Mouse (Mus musculus) embryonic facial prominence, embryonic 13.5 days (tissue): Measurements from ENCODE around the gene Map7d1. TPM values are rescaled to one million over a fixed set of nuclear protein-coding genes. Genes with fewer than 3 reads are reported as not detected.
"Not testable (repeated sequence)": the region's sequence is repeated elsewhere in the genome, so short reads cannot be mapped to it uniquely, and the experiment has no call there.

ENCODE experiments used
- ATAC-seq: fragments of 200-750 bp; cut with Nextera tagmentation; 2 replicates; pipeline ENCODE4 v1.8.0; 2017; ENCODE audit warnings: low read depth; ENCODE audit not compliant: insufficient number of reproducible peaks, insufficient read depth, low FRiP score, low TSS enrichment
- H3K27ac ChIP-seq: fragments of 300-500 bp; sonication (generic); 2 replicates; pipeline ENCODE4 v1.5.1; 2015; ENCODE audit warnings: moderate library complexity, mild to moderate bottlenecking, inconsistent platforms
- H3K27me3 ChIP-seq: fragments of 300-500 bp; sonication (generic); 2 replicates; pipeline ENCODE4 v1.6.1; 2015; ENCODE audit warnings: mild to moderate bottlenecking, inconsistent platforms
- H3K36me3 ChIP-seq: fragments of 300-500 bp; sonication (generic); 2 replicates; pipeline ENCODE4 v1.6.1; 2015; ENCODE audit warnings: mild to moderate bottlenecking, inconsistent platforms
- H3K4me1 ChIP-seq: fragments of 300-500 bp; sonication (generic); 2 replicates; pipeline ENCODE4 v1.6.1; 2015; ENCODE audit warnings: inconsistent platforms
- H3K4me2 ChIP-seq: fragments of 300-500 bp; sonication (generic); 2 replicates; pipeline ENCODE4 v1.6.1; 2015; ENCODE audit warnings: moderate library complexity, mild to moderate bottlenecking, inconsistent platforms
- H3K4me3 ChIP-seq: fragments of 300-500 bp; sonication (generic); 2 replicates; pipeline ENCODE4 v1.5.1; 2015; ENCODE audit warnings: mild to moderate bottlenecking, inconsistent platforms
- H3K9ac ChIP-seq: fragments of 300-500 bp; sonication (generic); 2 replicates; pipeline ENCODE4 v1.6.1; 2015; ENCODE audit warnings: mild to moderate bottlenecking, inconsistent platforms
- H3K9me3 ChIP-seq: fragments of 300-500 bp; sonication (generic); 2 replicates; pipeline ENCODE4 v1.6.1; 2016; ENCODE audit warnings: inconsistent platforms
- WGBS: fragments of 180-500 bp; shearing (Covaris S2); methylation state at CpG from one replicate; pipeline ENCODE4 v1.1.7; 2015; ENCODE audit warnings: mixed read lengths; 5-methylcytosine and 5-hydroxymethylcytosine counted together
- polyA plus RNA-seq: library from polyadenylated mRNA; unstranded; fragments of >200 nt; fragmentation: Nextera tagmentation; extraction: Ambion mirVana; gene quantifications from 2 replicates; pipeline ENCODE4 v1.2.1, GENCODE M21; 2015

The Map7d1 gene
- polyA plus RNA-seq, 1 experiment from 2014 or later: 57.0 TPM

GRCm38 (mm10) chr4:126219540-126219939 lies 36.6 kb downstream of the Map7d1 start:
- H3K4me2 ChIP-seq, H3K27ac ChIP-seq, H3K4me1 ChIP-seq, H3K9ac ChIP-seq, H3K9me3 ChIP-seq, H3K36me3 ChIP-seq, H3K27me3 ChIP-seq, H3K4me3 ChIP-seq, ATAC-seq: not testable (repeated sequence)
- 77% methylated on average over 3 of the region's 3 CpGs for WGBS

- Histone ChIP-seq H3K4me3 (no peak overlapping the region), H3K9ac (no peak overlapping the region), H3K4me2 (no peak overlapping the region), H3K27ac (no peak overlapping the region), H3K36me3 (no peaks in the 10 kb centered on the region), H3K9me3 (no peaks in the 10 kb centered on the region), H3K27me3 (no peaks in the 10 kb centered on the region), H3K4me1 (no peaks in the 10 kb centered on the region)
- WGBS: 86% methylated on average over 6 of the region's 6 CpGs
- ATAC-seq: no peak
Observed at GRCm38 (mm10) chr4:126217771-126218170, 38.4 kb downstream of the Map7d1 start.

GRCm38 (mm10) chr4:126207081-126207480 lies 49.1 kb downstream of the Map7d1 start:
- Histone ChIP-seq H3K9me3 (no peaks in the 10 kb centered on the region), H3K27ac (no peak overlapping the region), H3K27me3 (no peaks in the 10 kb centered on the region), H3K9ac (no peak overlapping the region), H3K36me3 (no peaks in the 10 kb centered on the region), H3K4me1 (peaks cover 7% of the 10 kb centered on the region; the same call in 1 of the 2 replicates), H3K4me3 (no peak overlapping the region), H3K4me2 (no peak overlapping the region)
- no peak for ATAC-seq
- WGBS: 62% methylated on average over 6 of the region's 6 CpGs

- Histone ChIP-seq H3K9me3 (no peaks in the 10 kb centered on the region), H3K9ac (no peak overlapping the region), H3K4me2 (no peak overlapping the region), H3K4me3 (no peak overlapping the region), H3K27me3 (no peaks in the 10 kb centered on the region), H3K36me3 (no peaks in the 10 kb centered on the region), H3K4me1 (peaks cover 15% of the 10 kb centered on the region), H3K27ac (no peak overlapping the region)
- ATAC-seq: no peak
- WGBS: 68% methylated on average over 1 of the region's 1 CpGs
Observed at GRCm38 (mm10) chr4:126205386-126205785, 50.8 kb downstream of the Map7d1 start.

- no peaks in the 10 kb centered on the region for H3K27me3 ChIP-seq
- no peaks in the 10 kb centered on the region for H3K9me3 ChIP-seq
- no peak overlapping the region for H3K27ac ChIP-seq
- H3K36me3 ChIP-seq: no peaks in the 10 kb centered on the region
- no peak overlapping the region for H3K9ac ChIP-seq
- H3K4me2 ChIP-seq: no peak overlapping the region
- H3K4me1 ChIP-seq: peaks cover 21% of the 10 kb centered on the region
- whole genome bisulfite sequencing: 78% methylated on average over 12 of the region's 12 CpGs
- no peak for ATAC-seq
- no peak overlapping the region for H3K4me3 ChIP-seq
Observed at GRCm38 (mm10) chr4:126204661-126205230, 51.4 kb downstream of the Map7d1 start.

- no peak for ATAC-seq
- Histone ChIP-seq H3K27ac (peak overlapping the region; percentile 97), H3K36me3 (no peaks in the 10 kb centered on the region), H3K4me3 (no peak overlapping the region), H3K27me3 (no peaks in the 10 kb centered on the region), H3K4me1 (peaks cover 27% of the 10 kb centered on the region), H3K4me2 (no peak overlapping the region), H3K9me3 (no peaks in the 10 kb centered on the region), H3K9ac (no peak overlapping the region)
- 86% methylated on average over 8 of the region's 8 CpGs for WGBS
Observed at GRCm38 (mm10) chr4:126204016-126204415, 52.1 kb downstream of the Map7d1 start.

GRCm38 (mm10) chr4:126203336-126203895 lies 52.7 kb downstream of the Map7d1 start:
- H3K4me3 ChIP-seq: peak overlapping the region; percentile 71
- H3K36me3 ChIP-seq: no peaks in the 10 kb centered on the region
- H3K27ac ChIP-seq: peak overlapping the region; percentile 97
- no peaks in the 10 kb centered on the region for H3K9me3 ChIP-seq
- peak overlapping the region; percentile 89 for H3K9ac ChIP-seq
- no peaks in the 10 kb centered on the region for H3K27me3 ChIP-seq
- peaks cover 31% of the 10 kb centered on the region for H3K4me1 ChIP-seq
- peak overlapping the region; percentile 64 for H3K4me2 ChIP-seq
- no peak for ATAC-seq
- 71% methylated on average over 10 of the region's 10 CpGs for WGBS

GRCm38 (mm10) chr4:126202303-126203181 lies 53.6 kb downstream of the Map7d1 start, which contains the start of gene Thrap3:
TSS of gene Thrap3 (minus strand) at chr4:126202760.
- H3K9me3 ChIP-seq: no peaks in the 10 kb centered on the region
- H3K27me3 ChIP-seq: no peaks in the 10 kb centered on the region
- ATAC-seq: peak; percentile 99
- H3K4me3 ChIP-seq: peak within 1 kb of the TSS; percentile 71
- WGBS: under 1% methylated on average over 72 of the region's 75 CpGs
- peaks cover 36% of the 10 kb centered on the region for H3K4me1 ChIP-seq
- H3K9ac ChIP-seq: peak within 1 kb of the TSS; percentile 89
- H3K4me2 ChIP-seq: peak within 1 kb of the TSS; percentile 78
- peak within 1 kb of the TSS; percentile 97 for H3K27ac ChIP-seq
- H3K36me3 ChIP-seq: no peaks in the 10 kb centered on the region

- peak overlapping the region; percentile 89 for H3K9ac ChIP-seq
- peaks cover 37% of the 10 kb centered on the region for H3K4me1 ChIP-seq
- no peak for ATAC-seq
- peak overlapping the region; percentile 78 for H3K4me2 ChIP-seq
- peak overlapping the region; percentile 71 for H3K4me3 ChIP-seq
- H3K36me3 ChIP-seq: no peaks in the 10 kb centered on the region
- H3K27me3 ChIP-seq: no peaks in the 10 kb centered on the region
- peak overlapping the region; percentile 97 for H3K27ac ChIP-seq
- no peaks in the 10 kb centered on the region for H3K9me3 ChIP-seq
- under 1% methylated on average over 28 of the region's 28 CpGs for WGBS
Observed at GRCm38 (mm10) chr4:126201514-126202302, 54.4 kb downstream of the Map7d1 start.

GRCm38 (mm10) chr4:126200656-126201055 lies 55.5 kb downstream of the Map7d1 start:
- Histone ChIP-seq H3K36me3 (0 out of 2 replicates have a peak, but pooled peaks cover 3% of the 10 kb centered on the region), H3K9ac (peak overlapping the region; percentile 89), H3K4me2 (peak overlapping the region; percentile 78), H3K27me3 (no peaks in the 10 kb centered on the region), H3K27ac (no peak overlapping the region), H3K4me1 (peaks cover 37% of the 10 kb centered on the region), H3K4me3 (peak overlapping the region; percentile 71), H3K9me3 (no peaks in the 10 kb centered on the region)
- 52% methylated on average over 2 of the region's 2 CpGs for WGBS
- no peak for ATAC-seq

- H3K4me3 ChIP-seq: peak overlapping the region; percentile 71
- 26% methylated on average over 1 of the region's 1 CpGs for WGBS
- no peaks in the 10 kb centered on the region for H3K9me3 ChIP-seq
- no peak overlapping the region; the same call in 1 of the 2 replicates for H3K27ac ChIP-seq
- 0 out of 2 replicates have a peak, but pooled peaks cover 5% of the 10 kb centered on the region for H3K36me3 ChIP-seq
- H3K4me1 ChIP-seq: peaks cover 37% of the 10 kb centered on the region
- H3K27me3 ChIP-seq: no peaks in the 10 kb centered on the region
- no peak for ATAC-seq
- peak overlapping the region; percentile 78 for H3K4me2 ChIP-seq
- H3K9ac ChIP-seq: peak overlapping the region; percentile 89
Observed at GRCm38 (mm10) chr4:126200036-126200435, 56.1 kb downstream of the Map7d1 start.
